Mouse (Mus musculus): Measurements from ENCODE around the gene Olfr803. TPM values are rescaled to one million over a fixed set of nuclear protein-coding genes. Genes with fewer than 3 reads are reported as not detected.

Gene Olfr803
- total RNA-seq (2023; ENCODE audit: inconsistent age) = not detected in 4 replicates

GRCm38 (mm10) chr10:129694186-129694585, at the start of gene Olfr803:
TSS of gene Olfr803 (minus strand) at chr10:129694286.

DNA sequence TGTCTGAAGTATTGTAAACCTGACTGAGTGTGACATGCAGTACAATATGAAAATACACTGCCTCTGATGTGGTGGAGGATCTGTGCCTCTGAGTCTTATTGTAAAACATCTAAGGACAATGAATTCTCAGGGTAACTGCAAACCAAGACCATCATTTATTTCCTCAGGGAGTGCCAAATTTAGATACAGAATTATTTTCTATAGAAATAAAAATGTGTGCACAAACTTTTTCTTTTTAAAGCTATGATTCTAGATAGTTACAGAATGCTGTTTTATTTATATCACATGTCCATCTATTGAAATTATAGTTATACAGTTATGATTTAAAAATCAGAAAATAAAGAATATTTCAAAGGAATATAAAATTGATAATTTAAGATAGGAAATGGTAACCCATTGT, 47.7 kb upstream of the Olfr803 start, which contains the start of gene Olfr806:
Gene Olfr806, minus strand, starts transcription at position 101 of the 400 bp plus-strand sequence.

DNA sequence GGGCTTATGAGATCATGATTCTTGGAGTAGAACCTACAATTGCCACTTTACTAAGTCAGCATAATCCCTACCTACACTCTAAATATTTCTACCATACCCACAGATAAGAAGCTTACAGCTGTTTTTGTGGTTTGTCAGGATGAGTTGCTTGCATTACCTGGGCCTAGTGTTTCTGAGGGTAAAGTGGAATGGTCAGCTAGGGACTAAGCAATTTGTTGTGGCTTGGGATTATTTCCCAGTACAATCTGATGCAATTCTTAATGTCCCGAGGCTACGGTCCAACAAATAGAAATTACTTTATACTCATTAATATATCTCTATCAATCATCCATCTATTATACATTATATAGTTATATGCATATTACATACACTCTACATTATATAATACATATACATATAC, 35.2 kb upstream of the Olfr803 start, which contains the start of gene Olfr805:
Gene Olfr805, minus strand, starts transcription at position 101 of the 400 bp plus-strand sequence.

GRCm38 (mm10) chr10:129702910-129703309, 8.8 kb upstream of the Olfr803 start, which contains the start of gene Olfr804:
TSS of gene Olfr804 (plus strand) at chr10:129703210.

DNA sequence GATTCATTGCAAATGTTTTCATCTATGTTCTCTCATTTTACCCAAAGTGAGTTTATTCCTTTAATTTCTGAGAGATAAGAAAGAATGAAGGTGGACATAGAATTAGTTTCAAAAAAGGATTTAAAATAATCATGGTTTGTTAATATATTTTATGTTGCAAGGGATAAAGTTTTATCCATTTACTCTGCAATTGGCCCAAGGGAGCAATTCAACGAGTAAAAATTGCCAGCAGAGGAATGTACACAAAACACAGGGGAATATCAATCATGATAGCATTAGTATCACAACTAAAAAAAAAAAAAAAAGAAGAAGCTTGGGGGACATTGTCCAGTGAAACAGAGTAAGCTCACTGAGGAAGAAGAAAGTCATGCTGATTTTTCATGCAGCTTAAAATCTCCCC, 6.0 kb downstream of the Olfr803 start, which contains the start of gene Olfr802:
Gene Olfr802, minus strand, starts transcription at position 101 of the 400 bp plus-strand sequence.

GRCm38 (mm10) chr10:129673765-129674164, 20.3 kb downstream of the Olfr803 start, which contains the start of gene Olfr801:
TSS of gene Olfr801 (minus strand) at chr10:129673865.

GRCm38 (mm10) chr10:129657394-129657793, 36.7 kb downstream of the Olfr803 start, which contains the start of gene Olfr800:
TSS of gene Olfr800 (plus strand) at chr10:129657694.

Other genes with a start within 250 kb of the Olfr803 start
- gene Olfr787, start 232.4 kb downstream of the Olfr803 start, total RNA-seq (2023; ENCODE audit: inconsistent age) = not detected in 4 replicates
- gene Olfr788, start 223.3 kb downstream of the Olfr803 start, total RNA-seq (2023; ENCODE audit: inconsistent age) = not detected in 4 replicates
- not detected in 4 replicates for gene Olfr789, start 209.5 kb downstream of the Olfr803 start, total RNA-seq (2023; ENCODE audit: inconsistent age)
- not detected in 4 replicates for gene Olfr790, start 195.8 kb downstream of the Olfr803 start, total RNA-seq (2023; ENCODE audit: inconsistent age)
- not detected in 4 replicates for gene Olfr791, start 172.5 kb downstream of the Olfr803 start, total RNA-seq (2023; ENCODE audit: inconsistent age)
- gene Olfr792, start 155.1 kb downstream of the Olfr803 start, total RNA-seq (2023; ENCODE audit: inconsistent age) = not detected in 4 replicates
- gene Olfr794, start 126.6 kb downstream of the Olfr803 start, total RNA-seq (2023; ENCODE audit: inconsistent age) = not detected in 4 replicates
- gene Olfr796, start 81.7 kb downstream of the Olfr803 start, total RNA-seq (2023; ENCODE audit: inconsistent age) = not detected in 4 replicates
- gene Olfr798, start 66.4 kb downstream of the Olfr803 start, total RNA-seq (2023; ENCODE audit: inconsistent age) = not detected in 4 replicates
- not detected in 4 replicates for gene Olfr799, start 56.8 kb downstream of the Olfr803 start, total RNA-seq (2023; ENCODE audit: inconsistent age)
- not detected in 4 replicates for gene Olfr800, start 36.6 kb downstream of the Olfr803 start, total RNA-seq (2023; ENCODE audit: inconsistent age)
- not detected in 4 replicates for gene Olfr801, start 20.4 kb downstream of the Olfr803 start, total RNA-seq (2023; ENCODE audit: inconsistent age)
- gene Olfr802, start 6.1 kb downstream of the Olfr803 start, total RNA-seq (2023; ENCODE audit: inconsistent age) = not detected in 4 replicates
- not detected in 4 replicates for gene Olfr804, start 8.9 kb upstream of the Olfr803 start, total RNA-seq (2023; ENCODE audit: inconsistent age)
- not detected in 4 replicates for gene Olfr805, start 35.1 kb upstream of the Olfr803 start, total RNA-seq (2023; ENCODE audit: inconsistent age)
- gene Olfr806, start 47.6 kb upstream of the Olfr803 start, total RNA-seq (2023; ENCODE audit: inconsistent age) = not detected in 4 replicates
- gene Olfr807, start 63.5 kb upstream of the Olfr803 start, total RNA-seq (2023; ENCODE audit: inconsistent age) = not detected in 4 replicates
- gene Olfr808, start 71.2 kb upstream of the Olfr803 start, total RNA-seq (2023; ENCODE audit: inconsistent age) = not detected in 4 replicates
- not detected in 4 replicates for gene Olfr809, start 80.4 kb upstream of the Olfr803 start, total RNA-seq (2023; ENCODE audit: inconsistent age)
- gene Olfr810, start 100.6 kb upstream of the Olfr803 start, total RNA-seq (2023; ENCODE audit: inconsistent age) = not detected in 4 replicates
- gene Olfr811, start 110.1 kb upstream of the Olfr803 start, total RNA-seq (2023; ENCODE audit: inconsistent age) = not detected in 4 replicates
- not detected in 4 replicates for gene Olfr812, start 151.8 kb upstream of the Olfr803 start, total RNA-seq (2023; ENCODE audit: inconsistent age)
- not detected in 4 replicates for gene Olfr813, start 161.1 kb upstream of the Olfr803 start, total RNA-seq (2023; ENCODE audit: inconsistent age)
- gene Olfr814, start 185.6 kb upstream of the Olfr803 start, total RNA-seq (2023; ENCODE audit: inconsistent age) = not detected in 4 replicates
- not detected in 4 replicates for gene Olfr815, start 211.6 kb upstream of the Olfr803 start, total RNA-seq (2023; ENCODE audit: inconsistent age)
- gene Olfr816, start 221.3 kb upstream of the Olfr803 start, total RNA-seq (2023; ENCODE audit: inconsistent age) = not detected in 4 replicates